Comparison of ENCODE assay signal across 32 mouse cellular contexts in the genomic region with DNA sequence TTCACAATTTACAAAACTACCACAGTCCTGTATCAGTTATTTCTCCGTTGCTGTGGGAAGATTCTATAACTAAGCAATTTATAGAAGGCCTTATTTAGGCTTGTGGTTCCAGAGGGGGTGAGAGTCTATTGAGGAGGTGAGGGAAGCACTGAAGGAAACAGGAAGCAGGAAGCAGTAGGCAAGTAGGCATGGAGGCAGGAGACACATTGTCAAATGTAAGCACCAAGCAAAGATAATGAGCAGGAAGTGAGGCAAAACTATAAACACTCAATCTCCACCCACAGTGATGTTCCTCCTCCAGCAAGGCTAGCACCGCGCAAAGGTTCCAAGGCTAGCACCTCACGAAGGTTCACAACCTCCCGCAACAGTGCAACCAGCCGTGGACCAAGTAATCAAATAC. TPM values are rescaled to one million over a fixed set of nuclear protein-coding genes. Genes with fewer than 3 reads are reported as not detected.
DNase-seq lines count a peak whose midpoint lies in the region; ATAC-seq and TF ChIP-seq lines count a peak whose summit lies in the region.
"Had no signal": no experiment of that assay in that cellular context is flagged by ENCODE, and none has a peak within 500 bp of the region (broad histone marks: within the 10 kb centered on the region; RNA-seq: fewer than 3 reads in every experiment).

No protein-coding gene starts in this region.

- H3K9me3 ChIP-seq in hindbrain, embryonic 14.5 days (ENCODE audit: control insufficient read depth, low read length) = no peaks in the 10 kb centered on the region
- no peaks in the 10 kb centered on the region for H3K9me3 ChIP-seq in hindbrain, embryonic 11.5 days (ENCODE audit: control insufficient read depth, low read length)
- H3K9me3 ChIP-seq: embryonic facial prominence, embryonic 10.5 days; embryonic facial prominence, embryonic 13.5 days; forebrain, embryonic 12.5 days; forebrain, embryonic 15.5 days; G1E; heart, embryonic 13.5 days; hindbrain, embryonic 12.5 days had no signal

- H3K27ac ChIP-seq in hindbrain, embryonic 14.5 days = no peak overlapping the region
- no peak overlapping the region for H3K27ac ChIP-seq in hindbrain, embryonic 11.5 days (ENCODE audit: low read depth, low read length)
- H3K27ac ChIP-seq in kidney, adult 2 months (ENCODE audit: insufficient read depth, low read depth, low read length) = no peak overlapping the region
- H3K27ac ChIP-seq: embryonic facial prominence, embryonic 10.5 days; embryonic facial prominence, embryonic 13.5 days; forebrain, embryonic 12.5 days; forebrain, embryonic 15.5 days; heart, embryonic 13.5 days; hindbrain, embryonic 12.5 days had no signal

- ATAC-seq in hindbrain, embryonic 14.5 days (ENCODE audit: low FRiP score) = no peak
- no peak for ATAC-seq in hindbrain, embryonic 11.5 days (ENCODE audit: low FRiP score)
- peak; percentile 45 for ATAC-seq in activated CD4-positive, CD25-positive, alpha-beta regulatory T cell, adult 4 months
- 0 out of 2 replicates have a peak, but pooled peaks have one; percentile 10 for ATAC-seq in granulocyte monocyte progenitor cell, adult 5-6 weeks (replicated peaks; ENCODE audit: poor library complexity, severe bottlenecking)
- ATAC-seq: forebrain, embryonic 15.5 days; hindbrain, embryonic 16.5 days; intestine, postnatal 0 days; Patski had no signal

- H3K4me3 ChIP-seq in hindbrain, embryonic 14.5 days (replicated peaks; ENCODE audit: low read length) = no peak overlapping the region
- no peak overlapping the region for H3K4me3 ChIP-seq in hindbrain, embryonic 11.5 days (ENCODE audit: low read depth, low read length)
- H3K4me3 ChIP-seq in kidney, adult 2 months (ENCODE audit: insufficient read depth, low read depth, low read length) = no peak overlapping the region
- H3K4me3 ChIP-seq: embryonic facial prominence, embryonic 10.5 days; embryonic facial prominence, embryonic 13.5 days; erythroblast, embryonic 14.5 days; forebrain, embryonic 12.5 days; forebrain, embryonic 15.5 days; heart, embryonic 13.5 days; hindbrain, embryonic 12.5 days had no signal

- no peak for TF ChIP-seq POLR2A in kidney, adult 2 months (IDR thresholded peaks at IDR 0.05; ENCODE audit: low read depth, low read length)

- peak; percentile 16 for DNase-seq in hindbrain, embryonic 14.5 days (ENCODE audit: low spot score)
- DNase-seq in hindbrain, embryonic 11.5 days (ENCODE audit: low spot score) = no peak
- peak; percentile 20 for DNase-seq in naive thymus-derived CD4-positive, alpha-beta T cell, adult 2 months (ENCODE audit: low read depth)
- no peak for DNase-seq in right cerebral cortex, adult 2 months (ENCODE audit: low spot score in 2 of 2)
- DNase-seq in kidney, adult 2 months = no peak
- no peak for DNase-seq in adrenal gland, postnatal 36 days
- DNase-seq: adrenal gland, adult 2 months; adrenal gland, postnatal 25 days; cerebellum, adult 11 months; cerebellum, adult 2 months; cerebellum, adult 9-11 months; cerebellum, postnatal 25 days; embryo, embryonic 11 days; gastrocnemius, postnatal 36 days; heart, adult 18-20 months; heart, postnatal 14 days; heart, postnatal 4 days; kidney, adult 8-10 months had no signal

- TF ChIP-seq CTCF in kidney, adult 2 months (conservative IDR thresholded peaks at IDR 0.05; ENCODE audit: insufficient read depth, insufficient read length, low read depth, low read length) = no peak

- H3K9ac ChIP-seq in hindbrain, embryonic 14.5 days = no peak overlapping the region
- H3K9ac ChIP-seq in hindbrain, embryonic 11.5 days (ENCODE audit: low read depth, low read length) = no peak overlapping the region
- H3K9ac ChIP-seq: embryonic facial prominence, embryonic 13.5 days; forebrain, embryonic 12.5 days; forebrain, embryonic 15.5 days; heart, embryonic 13.5 days; hindbrain, embryonic 12.5 days had no signal

- WGBS in hindbrain, embryonic 14.5 days = 85% methylated on average over 6 of the region's 6 CpGs
- 91% methylated on average over 6 of the region's 6 CpGs for WGBS in hindbrain, embryonic 11.5 days
- 93% methylated on average over 6 of the region's 6 CpGs for WGBS in kidney, adult 2 months

- no peak overlapping the region for H3K4me2 ChIP-seq in hindbrain, embryonic 14.5 days (replicated peaks)
- H3K4me2 ChIP-seq in hindbrain, embryonic 11.5 days (replicated peaks; ENCODE audit: low read depth, low read length) = no peak overlapping the region
- H3K4me2 ChIP-seq: embryonic facial prominence, embryonic 13.5 days; forebrain, embryonic 12.5 days; forebrain, embryonic 15.5 days; heart, embryonic 13.5 days; hindbrain, embryonic 12.5 days had no signal

- H3K4me1 ChIP-seq in hindbrain, embryonic 14.5 days (replicated peaks; ENCODE audit: control insufficient read depth, insufficient read depth, low read length) = no peaks in the 10 kb centered on the region
- no peaks in the 10 kb centered on the region for H3K4me1 ChIP-seq in hindbrain, embryonic 11.5 days (replicated peaks; ENCODE audit: control insufficient read depth, insufficient read depth, low read length)
- H3K4me1 ChIP-seq in kidney, adult 2 months (ENCODE audit: control insufficient read depth, insufficient read depth, low read length) = no peaks in the 10 kb centered on the region
- H3K4me1 ChIP-seq: embryonic facial prominence, embryonic 10.5 days; embryonic facial prominence, embryonic 13.5 days; forebrain, embryonic 15.5 days; heart, embryonic 13.5 days; hindbrain, embryonic 12.5 days had no signal

- H3K27me3 ChIP-seq in hindbrain, embryonic 14.5 days (ENCODE audit: control insufficient read depth, insufficient read depth, low read length) = no peaks in the 10 kb centered on the region
- H3K27me3 ChIP-seq in hindbrain, embryonic 11.5 days (ENCODE audit: control insufficient read depth, insufficient read depth, low read length) = no peaks in the 10 kb centered on the region
- H3K27me3 ChIP-seq in kidney, adult 2 months (replicated peaks; ENCODE audit: control insufficient read depth, insufficient read depth, low read length) = no peaks in the 10 kb centered on the region
- H3K27me3 ChIP-seq: CH12.LX; embryonic facial prominence, embryonic 13.5 days; forebrain, embryonic 12.5 days; forebrain, embryonic 15.5 days; heart, embryonic 13.5 days; hindbrain, embryonic 12.5 days; Patski had no signal

- H3K36me3 ChIP-seq in hindbrain, embryonic 14.5 days (replicated peaks; ENCODE audit: control insufficient read depth, insufficient read depth) = no peaks in the 10 kb centered on the region
- H3K36me3 ChIP-seq in hindbrain, embryonic 11.5 days (ENCODE audit: control insufficient read depth, insufficient read depth, low read length) = no peaks in the 10 kb centered on the region
- H3K36me3 ChIP-seq in kidney, adult 2 months (ENCODE audit: control insufficient read depth, insufficient read depth, low read length) = no peaks in the 10 kb centered on the region
- H3K36me3 ChIP-seq: embryonic facial prominence, embryonic 10.5 days; embryonic facial prominence, embryonic 13.5 days; forebrain, embryonic 12.5 days; forebrain, embryonic 15.5 days; G1E; heart, embryonic 13.5 days; hindbrain, embryonic 12.5 days had no signal

RNA-seq across cellular contexts. Expression of gene Efhc1, which starts 30.3 kb away (rescaled TPM):
- polyA plus RNA-seq in hindbrain, embryonic 14.5 days (2014; fragmentation: Nextera tagmentation; extraction: Ambion mirVana) = 3.4 and 3.5 TPM in 2 replicates
- polyA plus RNA-seq in hindbrain, embryonic 11.5 days (2014; fragmentation: Nextera tagmentation; extraction: Ambion mirVana) = 4.0 and 4.3 TPM in 2 replicates
- 1 to 10 TPM in 1 of 2 experiments, under 1 TPM in 1; 0.65 to 1.3 TPM for polyA plus RNA-seq in activated CD4-positive, CD25-positive, alpha-beta regulatory T cell, adult 4 months (2017; shearing (Covaris generic))
- total RNA-seq in granulocyte monocyte progenitor cell, adult 5-6 weeks (2014; fragmentation: Nextera tagmentation) = not detected in 2 replicates
- total RNA-seq in granulocyte monocyte progenitor cell, adult 5-6 weeks (2017) = 0.15 and 0.26 TPM in 2 replicates
- 0.48 and 0.52 TPM in 2 replicates for polyA plus RNA-seq in kidney, adult 2 months (2012; rRNA removed)
- total RNA-seq in adrenal gland, postnatal 36 days (2021) = 1 to 10 TPM; 1.1 to 1.6 TPM
- total RNA-seq: CH12.LX, G1E had no signal
- polyA plus RNA-seq: erythroblast, embryonic 14.5 days; G1E had no signal

Comparison
In these comparisons a context has a peak if more than half of its experiments do, and no peak if none do; other contexts are left out.
1. DNase-seq: peak in hindbrain, embryonic 14.5 days (single experiment) and naive thymus-derived CD4-positive, alpha-beta T cell, adult 2 months (single experiment); none in hindbrain, embryonic 11.5 days (single experiment), right cerebral cortex, adult 2 months (0 of 2), kidney, adult 2 months (single experiment) and adrenal gland, postnatal 36 days (0 of 2).
2. ATAC-seq: peak in activated CD4-positive, CD25-positive, alpha-beta regulatory T cell, adult 4 months (single experiment) and granulocyte monocyte progenitor cell, adult 5-6 weeks (single experiment); none in hindbrain, embryonic 14.5 days (single experiment) and hindbrain, embryonic 11.5 days (single experiment).